Mouse (Mus musculus) limb, embryonic 12.5 days (tissue): ENCODE measurements around the gene Nfe2. TPM values are rescaled to one million over a fixed set of nuclear protein-coding genes. Genes with fewer than 3 reads are reported as not detected.

Experiments
- ATAC-seq: fragments of 200-750 bp; cut with Nextera tagmentation; 2 replicates; pipeline ENCODE4 v1.8.0; 2017; ENCODE audit warnings: low read depth, moderate TSS enrichment; ENCODE audit not compliant: insufficient number of reproducible peaks, insufficient read depth, low FRiP score, low TSS enrichment
- H3K27ac ChIP-seq: fragments of 300-500 bp; sonication (generic); 2 replicates; pipeline ENCODE4 v1.5.1; 2016; ENCODE audit warnings: mild to moderate bottlenecking, moderate library complexity
- H3K27me3 ChIP-seq: fragments of 300-500 bp; sonication (generic); 2 replicates; pipeline ENCODE4 v1.6.1; 2016; ENCODE audit warnings: mild to moderate bottlenecking, moderate library complexity
- H3K36me3 ChIP-seq: fragments of 300-500 bp; sonication (generic); 2 replicates; pipeline ENCODE4 v1.6.1; 2016; ENCODE audit warnings: mild to moderate bottlenecking, moderate library complexity
- H3K4me1 ChIP-seq: fragments of 300-500 bp; sonication (generic); replicated peaks from 2 replicates; pipeline ENCODE4 v1.6.1; 2016
- H3K4me2 ChIP-seq: fragments of 300-500 bp; sonication (generic); 2 replicates; pipeline ENCODE4 v1.6.1; 2016; ENCODE audit warnings: mild to moderate bottlenecking, moderate library complexity
- H3K4me3 ChIP-seq: fragments of 300-500 bp; sonication (generic); replicated peaks from 2 replicates; pipeline ENCODE4 v1.5.1; 2016; ENCODE audit warnings: mild to moderate bottlenecking
- H3K9ac ChIP-seq: fragments of 300-500 bp; sonication (generic); replicated peaks from 2 replicates; pipeline ENCODE4 v1.6.1; 2016; ENCODE audit warnings: mild to moderate bottlenecking, moderate library complexity
- H3K9me3 ChIP-seq: fragments of 300-500 bp; sonication (generic); 2 replicates; pipeline ENCODE4 v1.6.1; 2016; ENCODE audit warnings: mild to moderate bottlenecking, moderate library complexity
- WGBS: fragments of 180-500 bp; shearing (Covaris S2); methylation state at CpG from one replicate; pipeline ENCODE4 v1.1.7; 2016; 5-methylcytosine and 5-hydroxymethylcytosine counted together
- polyA plus RNA-seq: library from polyadenylated mRNA; unstranded; fragments of >200 nt; fragmentation: Nextera tagmentation; extraction: Ambion mirVana; gene quantifications from 2 replicates; pipeline ENCODE4 v1.2.1, GENCODE M21; 2016

The Nfe2 gene
- polyA plus RNA-seq, 1 experiment from 2014 or later, result 4.6 TPM

DNA sequence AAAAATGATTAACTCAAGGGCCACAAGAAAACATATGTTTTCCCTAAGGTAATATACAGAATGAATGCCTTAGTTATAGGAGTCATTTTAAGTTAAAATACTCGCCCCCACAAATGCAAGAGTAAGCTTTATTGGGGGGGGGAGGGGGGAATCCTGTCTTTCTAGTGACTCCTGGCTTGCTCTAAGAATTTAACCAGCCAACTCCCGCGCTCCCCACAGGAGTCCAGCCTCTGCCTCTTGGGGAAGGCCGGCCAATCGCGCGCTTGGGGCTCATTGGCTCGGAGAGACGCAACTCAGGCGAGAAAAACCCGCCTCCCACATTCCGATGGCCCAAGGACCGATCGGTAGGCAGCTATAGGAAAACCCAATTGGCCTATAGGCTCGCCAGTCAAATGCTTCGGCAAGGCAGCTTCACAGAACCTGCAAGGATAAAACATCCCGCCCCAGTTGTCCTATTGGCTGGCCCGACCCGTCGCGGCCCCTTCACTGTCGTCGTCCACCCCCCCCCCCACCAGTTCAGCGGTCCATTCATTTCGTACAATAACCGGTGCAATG is 19.0 kb downstream of the Nfe2 start:
- Histone ChIP-seq H3K27ac (peak overlapping the region; percentile 95), H3K9ac (peak overlapping the region; percentile 63), H3K36me3 (peaks cover 51% of the 10 kb centered on the region), H3K9me3 (0 out of 2 replicates have a peak, but pooled peaks cover 6% of the 10 kb centered on the region), H3K4me2 (peak overlapping the region; percentile 60), H3K4me3 (peak overlapping the region; percentile 65), H3K4me1 (peaks cover 27% of the 10 kb centered on the region), H3K27me3 (no peaks in the 10 kb centered on the region)
- peak; percentile 92 for ATAC-seq
- WGBS, result under 1% methylated on average over 26 of the region's 26 CpGs

DNA sequence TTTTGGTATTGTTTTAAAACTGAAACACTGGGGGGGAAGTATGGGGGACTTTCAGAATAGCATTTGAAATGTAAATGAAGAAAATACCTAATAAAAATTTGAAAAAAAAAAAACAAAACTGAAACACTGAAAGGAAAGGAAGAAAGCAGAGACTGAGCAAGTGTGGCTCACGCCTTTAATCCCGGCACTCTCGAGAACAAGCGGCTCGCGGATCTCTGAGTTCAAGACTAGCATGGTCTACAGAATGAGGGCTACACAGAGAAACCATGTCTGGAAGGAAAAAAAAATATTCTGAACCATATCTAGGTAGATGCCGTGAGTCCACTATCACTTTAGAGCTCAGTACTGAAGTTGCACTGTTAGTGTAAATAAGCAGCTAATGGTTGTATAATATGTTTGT is 20.9 kb downstream of the Nfe2 start:
- no peak for ATAC-seq
- Histone ChIP-seq H3K9ac (no peak overlapping the region), H3K9me3 (0 out of 2 replicates have a peak, but pooled peaks cover 6% of the 10 kb centered on the region), H3K4me1 (peaks cover 14% of the 10 kb centered on the region), H3K4me2 (no peak overlapping the region), H3K27me3 (no peaks in the 10 kb centered on the region), H3K4me3 (no peak overlapping the region), H3K36me3 (peaks cover 32% of the 10 kb centered on the region), H3K27ac (no peak overlapping the region)
- WGBS, result 94% methylated on average over 7 of the region's 7 CpGs

DNA sequence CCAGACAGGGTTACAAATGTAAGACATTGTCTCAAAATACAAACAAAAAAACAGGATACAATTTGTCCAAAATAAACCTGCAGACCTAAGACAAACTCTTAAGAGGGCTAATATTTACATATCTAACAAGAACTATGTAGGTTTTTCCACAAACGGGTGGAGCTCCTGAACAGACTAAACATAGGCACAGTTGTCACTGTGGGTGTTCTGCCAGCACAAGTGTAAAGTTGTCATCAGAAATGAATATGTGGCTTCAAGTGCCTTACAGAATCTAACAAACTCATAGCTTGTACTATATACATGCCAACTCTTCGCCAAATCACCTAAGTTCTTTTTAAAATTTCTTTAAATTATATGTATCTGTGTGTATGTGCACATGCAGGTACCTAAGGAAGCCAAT is 25.1 kb downstream of the Nfe2 start:
- Histone ChIP-seq H3K36me3 (peaks cover 22% of the 10 kb centered on the region), H3K4me3 (no peak overlapping the region), H3K4me2 (no peak overlapping the region), H3K27me3 (no peaks in the 10 kb centered on the region), H3K4me1 (peaks cover 10% of the 10 kb centered on the region), H3K9me3 (0 out of 2 replicates have a peak, but pooled peaks cover 6% of the 10 kb centered on the region), H3K9ac (no peak overlapping the region), H3K27ac (no peak overlapping the region)
- no peak for ATAC-seq
- WGBS, result 90% methylated on average over 2 of the region's 2 CpGs

DNA sequence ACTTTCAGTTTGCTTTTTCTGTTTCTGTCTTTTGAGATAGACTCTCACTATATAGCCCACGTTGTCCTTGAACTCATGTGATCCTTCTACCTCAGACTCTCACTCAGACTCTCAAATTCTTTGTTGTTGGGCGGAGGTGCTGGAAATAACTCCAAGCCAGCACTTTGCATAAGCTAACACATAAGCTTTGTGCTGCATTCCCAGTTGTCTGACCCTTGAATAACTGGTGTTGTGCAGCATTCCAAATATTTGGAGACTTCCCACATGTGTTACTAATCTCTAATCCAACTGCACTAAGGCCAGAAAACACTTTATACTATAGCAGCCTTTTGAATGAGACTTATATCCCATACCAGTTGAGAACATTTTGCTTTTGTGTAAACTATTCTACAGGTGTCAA is 29.3 kb downstream of the Nfe2 start:
- 75% methylated on average over 2 of the region's 2 CpGs for WGBS
- H3K27ac ChIP-seq, result no peak overlapping the region
- H3K4me3 ChIP-seq, result no peak overlapping the region
- no peak for ATAC-seq
- no peak overlapping the region for H3K4me2 ChIP-seq
- no peaks in the 10 kb centered on the region for H3K9me3 ChIP-seq
- H3K36me3 ChIP-seq, result 0 out of 2 replicates have a peak, but pooled peaks cover 3% of the 10 kb centered on the region
- no peak overlapping the region for H3K9ac ChIP-seq
- no peaks in the 10 kb centered on the region for H3K27me3 ChIP-seq
- H3K4me1 ChIP-seq, result peaks cover 8% of the 10 kb centered on the region

DNA sequence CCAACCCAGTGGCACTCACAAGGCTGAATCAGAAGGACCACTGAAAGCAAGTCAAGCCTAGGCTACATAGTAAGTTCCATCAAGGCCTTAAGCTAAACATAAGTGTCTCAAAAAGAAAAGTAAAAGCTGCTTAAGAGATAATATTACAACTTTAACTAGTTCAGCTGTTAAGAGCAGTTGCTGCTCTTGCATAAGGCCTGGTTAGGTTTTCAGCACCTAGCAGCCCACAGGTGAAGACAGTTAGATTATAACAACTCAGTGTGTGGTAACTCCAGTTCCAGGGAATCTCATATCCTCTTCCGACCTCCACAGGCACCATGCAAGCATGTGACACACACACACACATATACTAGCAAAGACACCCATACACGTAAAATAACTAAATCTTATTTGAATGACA is 30.6 kb downstream of the Nfe2 start:
- H3K27me3 ChIP-seq, result no peaks in the 10 kb centered on the region
- H3K4me3 ChIP-seq, result no peak overlapping the region
- H3K4me1 ChIP-seq, result peaks cover 15% of the 10 kb centered on the region
- no peak overlapping the region for H3K4me2 ChIP-seq
- 0 out of 2 replicates have a peak, but pooled peaks cover 5% of the 10 kb centered on the region for H3K36me3 ChIP-seq
- H3K9ac ChIP-seq, result no peak overlapping the region
- H3K9me3 ChIP-seq, result no peaks in the 10 kb centered on the region
- ATAC-seq, result no peak
- no peak overlapping the region for H3K27ac ChIP-seq
- WGBS, result 80% methylated on average over 2 of the region's 2 CpGs

DNA sequence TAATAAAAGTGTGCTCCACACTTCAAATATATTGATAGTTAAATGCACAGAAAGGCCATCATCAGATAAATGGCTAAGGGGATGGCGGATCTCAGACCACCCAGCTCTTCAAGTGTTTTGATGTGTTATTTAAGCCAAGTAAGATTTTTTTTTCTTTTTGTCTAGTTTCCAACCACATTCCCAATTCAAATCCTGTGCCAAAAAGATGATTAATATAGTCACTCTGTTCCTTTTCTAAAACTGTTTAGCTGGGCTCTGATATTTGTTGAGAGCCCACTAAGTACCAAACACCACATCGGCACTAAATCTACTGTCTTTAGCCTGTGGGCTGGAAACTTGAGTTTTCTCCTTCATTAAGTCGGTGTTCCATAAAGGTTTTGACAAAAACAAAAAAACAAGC is 31.2 kb downstream of the Nfe2 start:
- no peak for ATAC-seq
- no peak overlapping the region for H3K27ac ChIP-seq
- H3K9me3 ChIP-seq, result no peaks in the 10 kb centered on the region
- peaks cover 12% of the 10 kb centered on the region for H3K4me1 ChIP-seq
- no peak overlapping the region for H3K4me3 ChIP-seq
- 0 out of 2 replicates have a peak, but pooled peaks cover 7% of the 10 kb centered on the region for H3K36me3 ChIP-seq
- no peaks in the 10 kb centered on the region for H3K27me3 ChIP-seq
- no peak overlapping the region for H3K4me2 ChIP-seq
- no peak overlapping the region for H3K9ac ChIP-seq
- WGBS, result 95% methylated on average over 3 of the region's 3 CpGs

DNA sequence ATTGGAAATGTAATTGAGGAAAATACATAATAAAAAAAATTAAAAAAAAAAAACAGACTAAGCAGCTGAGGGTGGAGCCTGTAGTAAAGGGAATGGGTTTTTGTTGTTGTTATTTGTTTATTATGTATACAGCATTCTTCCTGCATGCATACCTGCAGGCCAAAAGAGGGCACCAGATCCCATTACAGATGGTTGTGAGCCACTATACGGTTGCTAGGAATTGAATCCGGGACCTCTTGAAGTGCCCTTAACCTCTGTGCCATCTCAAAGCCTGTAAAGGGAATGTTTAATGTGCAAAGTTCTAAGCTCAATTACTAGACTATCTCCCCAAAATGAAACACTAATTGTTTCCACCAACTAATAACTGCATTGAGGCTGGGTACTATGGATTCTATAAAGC is 34.0 kb downstream of the Nfe2 start:
- Histone ChIP-seq H3K4me1 (peaks cover 9% of the 10 kb centered on the region), H3K27me3 (no peaks in the 10 kb centered on the region), H3K4me2 (no peak overlapping the region), H3K36me3 (peaks cover 4% of the 10 kb centered on the region; the same call in 1 of the 2 replicates), H3K27ac (no peak overlapping the region), H3K9ac (no peak overlapping the region), H3K9me3 (no peaks in the 10 kb centered on the region), H3K4me3 (no peak overlapping the region)
- WGBS, result 81% methylated on average over 2 of the region's 2 CpGs
- no peak for ATAC-seq

DNA sequence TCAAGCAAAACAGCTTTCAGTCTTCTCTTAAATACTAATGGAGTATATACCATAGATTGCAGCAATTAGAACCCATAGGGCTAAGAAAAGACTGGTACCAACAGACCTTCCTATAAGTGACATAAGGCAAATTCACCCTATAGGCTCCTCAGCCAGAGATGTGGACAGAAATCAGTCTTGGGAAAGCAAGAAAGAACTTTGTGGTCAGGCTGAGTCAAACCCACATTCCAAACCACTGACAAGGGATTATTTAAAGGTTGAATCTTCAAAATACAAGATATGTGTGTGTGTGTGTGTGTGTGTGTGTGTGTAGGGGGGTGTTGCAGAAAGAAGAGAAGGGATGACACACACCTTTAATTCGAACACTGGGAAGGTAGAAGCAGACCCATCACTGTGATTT is 36.8 kb downstream of the Nfe2 start:
- Histone ChIP-seq H3K4me2 (no peak overlapping the region), H3K9me3 (no peaks in the 10 kb centered on the region), H3K4me1 (peaks cover 19% of the 10 kb centered on the region), H3K4me3 (no peak overlapping the region), H3K27ac (no peak overlapping the region), H3K36me3 (peaks cover 4% of the 10 kb centered on the region; the same call in 1 of the 2 replicates), H3K9ac (no peak overlapping the region), H3K27me3 (no peaks in the 10 kb centered on the region)
- ATAC-seq, result no peak
- 100% methylated on average over 1 of the region's 1 CpGs for WGBS

DNA sequence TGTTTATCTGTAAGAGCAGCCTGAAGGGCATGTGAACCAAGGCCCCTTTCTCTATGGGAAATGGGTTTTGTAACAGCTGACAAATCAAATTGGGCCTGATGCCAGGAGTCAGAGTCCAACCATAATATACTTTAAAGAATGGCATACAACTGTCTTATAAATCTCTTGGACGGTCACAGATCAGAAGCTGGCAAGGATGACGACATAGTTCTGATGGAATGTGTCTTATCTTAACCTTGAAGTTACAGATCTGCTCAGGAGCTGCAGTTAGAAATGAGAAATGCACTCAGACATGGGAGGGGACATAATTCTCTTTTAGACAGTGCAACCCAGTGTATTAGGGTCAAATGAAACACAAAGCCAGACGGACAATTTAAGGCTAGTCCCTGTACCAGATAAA is 37.4 kb downstream of the Nfe2 start:
- no peaks in the 10 kb centered on the region for H3K9me3 ChIP-seq
- H3K27ac ChIP-seq, result no peak overlapping the region
- no peak for ATAC-seq
- H3K9ac ChIP-seq, result no peak overlapping the region
- no peak overlapping the region for H3K4me3 ChIP-seq
- no peaks in the 10 kb centered on the region for H3K27me3 ChIP-seq
- WGBS, result 69% methylated on average over 3 of the region's 3 CpGs
- peaks cover 4% of the 10 kb centered on the region; the same call in 1 of the 2 replicates for H3K36me3 ChIP-seq
- H3K4me1 ChIP-seq, result peaks cover 25% of the 10 kb centered on the region
- no peak overlapping the region for H3K4me2 ChIP-seq

DNA sequence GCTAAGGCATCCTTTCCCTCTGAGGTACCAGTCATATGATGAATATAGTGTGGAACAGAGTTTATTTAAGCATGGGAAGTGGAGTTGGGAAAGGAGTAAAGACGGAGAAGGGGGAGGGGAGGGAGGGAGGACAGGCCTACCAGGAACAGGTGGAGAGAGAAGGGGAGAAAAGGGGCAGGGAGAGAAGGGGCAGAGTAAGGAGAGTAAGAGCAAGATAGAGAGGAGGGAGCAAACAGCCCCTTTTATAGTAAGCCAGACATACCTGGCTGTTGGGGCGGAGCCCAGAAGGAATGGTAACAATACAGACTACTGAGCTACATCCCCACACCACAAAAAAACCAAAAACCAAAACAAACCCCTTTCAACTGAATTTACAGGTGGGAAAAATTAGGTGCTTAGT is 42.2 kb downstream of the Nfe2 start:
- Histone ChIP-seq H3K36me3 (peaks cover 21% of the 10 kb centered on the region), H3K4me1 (peaks cover 36% of the 10 kb centered on the region), H3K27me3 (no peaks in the 10 kb centered on the region), H3K4me3 (peak overlapping the region; percentile 38), H3K4me2 (peak overlapping the region; percentile 60), H3K27ac (peak overlapping the region; percentile 98), H3K9me3 (no peaks in the 10 kb centered on the region), H3K9ac (no peak overlapping the region; the same call in 1 of the 2 replicates)
- 24% methylated on average over 2 of the region's 2 CpGs for WGBS
- ATAC-seq, result no peak

DNA sequence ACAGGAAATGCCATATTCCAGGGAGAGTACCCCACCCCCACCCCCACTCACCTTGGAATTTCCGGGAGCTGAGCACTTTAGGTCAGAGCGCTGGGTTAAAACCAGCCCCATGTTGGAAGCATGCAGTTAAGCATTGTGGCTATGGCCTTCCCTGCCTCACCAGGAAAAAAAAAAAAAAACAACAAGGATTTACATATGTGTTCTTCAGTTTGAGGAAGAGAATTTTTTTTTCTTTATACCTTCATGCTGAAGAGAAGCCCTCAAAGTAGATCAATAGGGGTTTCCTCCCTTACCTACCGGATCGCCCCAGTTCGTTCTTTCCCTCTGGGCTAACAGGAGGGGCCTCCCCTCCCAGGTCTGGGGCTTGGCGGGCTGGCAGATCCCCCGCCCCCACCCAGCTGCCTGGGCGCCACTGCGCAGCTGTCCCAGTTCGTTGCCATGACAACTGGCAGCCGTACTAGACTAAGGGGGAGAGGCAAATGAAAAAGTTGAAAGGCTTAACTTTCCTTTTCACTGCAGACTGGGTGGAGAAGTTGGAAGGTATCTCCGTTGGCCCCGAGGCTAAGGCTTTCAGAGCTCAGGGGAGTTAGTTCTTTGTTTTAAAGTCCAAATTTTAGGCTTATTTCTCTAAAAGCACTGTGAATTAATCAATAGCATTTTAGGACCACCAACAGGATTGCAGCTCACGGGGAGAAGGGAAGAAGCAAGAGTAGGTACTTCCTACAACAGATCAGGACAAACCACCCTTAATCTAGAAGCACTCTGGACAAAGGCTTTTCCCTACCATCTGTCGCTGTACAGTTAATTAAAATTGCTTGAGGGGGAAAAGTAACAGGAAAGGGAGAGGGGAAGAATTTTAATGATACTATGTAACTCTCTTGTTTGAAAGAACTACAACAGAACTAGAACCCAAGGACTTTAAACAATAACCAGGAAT is 43.0 kb downstream of the Nfe2 start:
- Histone ChIP-seq H3K36me3 (peaks cover 29% of the 10 kb centered on the region), H3K9ac (peak overlapping the region; percentile 42), H3K4me3 (peak overlapping the region; percentile 38), H3K27me3 (no peaks in the 10 kb centered on the region), H3K4me1 (peaks cover 36% of the 10 kb centered on the region), H3K4me2 (peak overlapping the region; percentile 60), H3K9me3 (no peaks in the 10 kb centered on the region), H3K27ac (peak overlapping the region; percentile 98)
- under 1% methylated on average over 15 of the region's 15 CpGs for WGBS
- ATAC-seq, result peak; percentile 91
